Mouse (Mus musculus) embryonic facial prominence, embryonic 15.5 days (tissue): ENCODE results near the gene Zswim9. TPM values are rescaled to one million over a fixed set of nuclear protein-coding genes. Genes with fewer than 3 reads are reported as not detected.
"Not testable (repeated sequence)": the region's sequence is repeated elsewhere in the genome, so short reads cannot be mapped to it uniquely, and the experiment has no call there.

Experiments used
- ATAC-seq: fragments of 200-750 bp; cut with Nextera tagmentation; 2 replicates; pipeline ENCODE4 v1.8.0; 2017; ENCODE audit warnings: low read depth, moderate TSS enrichment; ENCODE audit not compliant: insufficient number of reproducible peaks, low FRiP score, low TSS enrichment
- H3K27ac ChIP-seq: fragments of 300-500 bp; sonication (generic); replicated peaks from 2 replicates; pipeline ENCODE4 v1.5.1; 2015; ENCODE audit warnings: mild to moderate bottlenecking, inconsistent platforms
- H3K27me3 ChIP-seq: fragments of 300-500 bp; sonication (generic); 2 replicates; pipeline ENCODE4 v1.6.1; 2015; ENCODE audit warnings: inconsistent platforms
- H3K36me3 ChIP-seq: fragments of 300-500 bp; sonication (generic); 2 replicates; pipeline ENCODE4 v1.6.1; 2015; ENCODE audit warnings: mild to moderate bottlenecking, inconsistent platforms
- H3K4me1 ChIP-seq: fragments of 300-500 bp; sonication (generic); 2 replicates; pipeline ENCODE4 v1.6.1; 2015; ENCODE audit warnings: inconsistent platforms
- H3K4me2 ChIP-seq: fragments of 300-500 bp; sonication (generic); replicated peaks from 2 replicates; pipeline ENCODE4 v1.6.1; 2015; ENCODE audit warnings: mild to moderate bottlenecking, inconsistent platforms
- H3K4me3 ChIP-seq: fragments of 300-500 bp; sonication (generic); replicated peaks from 2 replicates; pipeline ENCODE4 v1.5.1; 2015; ENCODE audit warnings: mild to moderate bottlenecking, inconsistent platforms
- H3K9ac ChIP-seq: fragments of 300-500 bp; sonication (generic); 2 replicates; pipeline ENCODE4 v1.6.1; 2015; ENCODE audit warnings: inconsistent platforms
- H3K9me3 ChIP-seq: fragments of 300-500 bp; sonication (generic); replicated peaks from 2 replicates; pipeline ENCODE4 v1.6.1; 2016; ENCODE audit warnings: inconsistent platforms
- WGBS: fragments of 180-500 bp; shearing (Covaris S2); methylation state at CpG from one replicate; pipeline ENCODE4 v1.1.7; 2015; 5-methylcytosine and 5-hydroxymethylcytosine counted together
- polyA plus RNA-seq: library from polyadenylated mRNA; unstranded; fragments of >200 nt; fragmentation: Nextera tagmentation; extraction: Ambion mirVana; gene quantifications from 2 replicates; pipeline ENCODE4 v1.2.1, GENCODE M21; 2015

Zswim9 gene
- polyA plus RNA-seq, 1 experiment from 2014 or later: 10.7 TPM

- H3K36me3 ChIP-seq: peaks cover 82% of the 10 kb centered on the region
- no peak overlapping the region for H3K4me2 ChIP-seq
- ATAC-seq: no peak
- H3K4me3 ChIP-seq: no peak overlapping the region
- no peak overlapping the region for H3K9ac ChIP-seq
- no peaks in the 10 kb centered on the region for H3K9me3 ChIP-seq
- no peaks in the 10 kb centered on the region for H3K4me1 ChIP-seq
- H3K27me3 ChIP-seq: no peaks in the 10 kb centered on the region
- 92% methylated on average over 1 of the region's 1 CpGs for WGBS
- no peak overlapping the region for H3K27ac ChIP-seq
Measured at GRCm38 (mm10) chr7:13297636-13298035, 19.1 kb upstream of the Zswim9 start.

- Histone ChIP-seq H3K4me1 (no peaks in the 10 kb centered on the region), H3K9me3 (no peaks in the 10 kb centered on the region), H3K27me3 (no peaks in the 10 kb centered on the region), H3K27ac (no peak overlapping the region), H3K36me3 (peaks cover 78% of the 10 kb centered on the region), H3K9ac (no peak overlapping the region), H3K4me2 (no peak overlapping the region), H3K4me3 (no peak overlapping the region)
- no peak for ATAC-seq
- 96% methylated on average over 7 of the region's 7 CpGs for WGBS
Measured at GRCm38 (mm10) chr7:13295256-13295655, 16.7 kb upstream of the Zswim9 start.

- H3K9me3 ChIP-seq: no peaks in the 10 kb centered on the region
- H3K4me3 ChIP-seq: no peak overlapping the region
- H3K4me2 ChIP-seq: no peak overlapping the region
- ATAC-seq: no peak
- no peaks in the 10 kb centered on the region for H3K4me1 ChIP-seq
- no peak overlapping the region for H3K9ac ChIP-seq
- peaks cover 68% of the 10 kb centered on the region for H3K36me3 ChIP-seq
- no peak overlapping the region for H3K27ac ChIP-seq
- H3K27me3 ChIP-seq: no peaks in the 10 kb centered on the region
- WGBS: 83% methylated on average over 11 of the region's 11 CpGs
Measured at GRCm38 (mm10) chr7:13293878-13294855, 15.6 kb upstream of the Zswim9 start.

- Histone ChIP-seq H3K4me2 (no peak overlapping the region), H3K27me3 (no peaks in the 10 kb centered on the region), H3K9me3 (no peaks in the 10 kb centered on the region), H3K27ac (no peak overlapping the region), H3K36me3 (peaks cover 56% of the 10 kb centered on the region), H3K4me1 (no peaks in the 10 kb centered on the region), H3K9ac (no peak overlapping the region), H3K4me3 (no peak overlapping the region)
- ATAC-seq: no peak
- 90% methylated on average over 2 of the region's 2 CpGs for WGBS
Measured at GRCm38 (mm10) chr7:13291370-13291769, 12.8 kb upstream of the Zswim9 start.

- no peaks in the 10 kb centered on the region for H3K4me1 ChIP-seq
- no peaks in the 10 kb centered on the region for H3K27me3 ChIP-seq
- no peaks in the 10 kb centered on the region for H3K9me3 ChIP-seq
- no peak overlapping the region for H3K9ac ChIP-seq
- WGBS: 82% methylated on average over 1 of the region's 1 CpGs
- no peak overlapping the region for H3K4me2 ChIP-seq
- H3K36me3 ChIP-seq: peaks cover 51% of the 10 kb centered on the region
- no peak for ATAC-seq
- H3K27ac ChIP-seq: no peak overlapping the region
- H3K4me3 ChIP-seq: no peak overlapping the region
Measured at GRCm38 (mm10) chr7:13290041-13290675, 11.6 kb upstream of the Zswim9 start.

GRCm38 (mm10) chr7:13288621-13289020 lies 10.1 kb upstream of the Zswim9 start:
- no peak for ATAC-seq
- Histone ChIP-seq H3K9ac (no peak overlapping the region), H3K4me2 (no peak overlapping the region), H3K27ac (no peak overlapping the region), H3K27me3 (no peaks in the 10 kb centered on the region), H3K4me3 (no peak overlapping the region), H3K9me3 (no peaks in the 10 kb centered on the region), H3K36me3 (peaks cover 60% of the 10 kb centered on the region), H3K4me1 (no peaks in the 10 kb centered on the region)
- WGBS: 49% methylated on average over 5 of the region's 5 CpGs

GRCm38 (mm10) chr7:13278957-13279356 lies 436 bp upstream of the Zswim9 start:
- not testable (repeated sequence) for H3K4me1 ChIP-seq, H3K9me3 ChIP-seq, H3K27me3 ChIP-seq
- Histone ChIP-seq H3K4me2 (peak overlapping the region; percentile 60), H3K9ac (peak overlapping the region; percentile 73), H3K36me3 (peaks cover 34% of the 10 kb centered on the region), H3K27ac (peak overlapping the region; percentile 82), H3K4me3 (peak overlapping the region; percentile 62)
- peak; percentile 45 for ATAC-seq
- WGBS: under 1% methylated on average over 13 of the region's 29 CpGs

- Histone ChIP-seq H3K27ac (peak overlapping the region; percentile 82; the same call in 1 of the 2 replicates), H3K4me1 (0 out of 2 replicates have a peak, but pooled peaks cover 4% of the 10 kb centered on the region), H3K9me3 (no peaks in the 10 kb centered on the region), H3K4me3 (peak overlapping the region; percentile 62), H3K27me3 (no peaks in the 10 kb centered on the region), H3K9ac (peak overlapping the region; percentile 73), H3K4me2 (peak overlapping the region; percentile 60), H3K36me3 (peaks cover 35% of the 10 kb centered on the region)
- 17% methylated on average over 2 of the region's 2 CpGs for WGBS
- no peak for ATAC-seq
Measured at GRCm38 (mm10) chr7:13277833-13278232, 688 bp downstream of the Zswim9 start.

GRCm38 (mm10) chr7:13277081-13277480 lies 1.4 kb downstream of the Zswim9 start, which contains the start of gene Lig1:
TSS of gene Lig1 (plus strand) at chr7:13277283.
- peak within 1 kb of the TSS; percentile 62 for H3K4me3 ChIP-seq
- H3K36me3 ChIP-seq: peaks cover 35% of the 10 kb centered on the region
- 98% methylated on average over 16 of the region's 16 CpGs for WGBS
- H3K9ac ChIP-seq: peak within 1 kb of the TSS; percentile 73
- H3K27ac ChIP-seq: peak within 1 kb of the TSS; percentile 82
- no peaks in the 10 kb centered on the region for H3K9me3 ChIP-seq
- no peaks in the 10 kb centered on the region for H3K27me3 ChIP-seq
- 0 out of 2 replicates have a peak, but pooled peaks cover 4% of the 10 kb centered on the region for H3K4me1 ChIP-seq
- ATAC-seq: no peak
- H3K4me2 ChIP-seq: peak within 1 kb of the TSS; percentile 60

- WGBS: 79% methylated on average over 1 of the region's 1 CpGs
Measured at GRCm38 (mm10) chr7:13271704-13272103, 6.8 kb downstream of the Zswim9 start.

GRCm38 (mm10) chr7:13269394-13269793 lies 9.1 kb downstream of the Zswim9 start:
- no peak overlapping the region for H3K27ac ChIP-seq
- H3K27me3 ChIP-seq: no peaks in the 10 kb centered on the region
- no peak for ATAC-seq
- no peak overlapping the region for H3K9ac ChIP-seq
- H3K36me3 ChIP-seq: peaks cover 8% of the 10 kb centered on the region
- H3K4me1 ChIP-seq: no peaks in the 10 kb centered on the region
- no peak overlapping the region for H3K4me3 ChIP-seq
- no peaks in the 10 kb centered on the region for H3K9me3 ChIP-seq
- no peak overlapping the region for H3K4me2 ChIP-seq
- WGBS: 75% methylated on average over 11 of the region's 11 CpGs

More at GRCm38 (mm10) chr7:13271704-13272103, 6.8 kb downstream of the Zswim9 start:
- Histone ChIP-seq H3K4me3 (no peak overlapping the region), H3K9me3 (no peaks in the 10 kb centered on the region), H3K27me3 (no peaks in the 10 kb centered on the region), H3K36me3 (peaks cover 31% of the 10 kb centered on the region), H3K9ac (no peak overlapping the region), H3K4me1 (no peaks in the 10 kb centered on the region), H3K4me2 (no peak overlapping the region), H3K27ac (no peak overlapping the region)
- no peak for ATAC-seq
